Mouse (Mus musculus): ENCODE measurements at regions not wholly inside any gene's neighbourhood (a gene's known extent, or its start where the extent isn't known, plus 50 kb on each side); places are given as distances from the start of the nearest gene placed in this dataset.

DNA sequence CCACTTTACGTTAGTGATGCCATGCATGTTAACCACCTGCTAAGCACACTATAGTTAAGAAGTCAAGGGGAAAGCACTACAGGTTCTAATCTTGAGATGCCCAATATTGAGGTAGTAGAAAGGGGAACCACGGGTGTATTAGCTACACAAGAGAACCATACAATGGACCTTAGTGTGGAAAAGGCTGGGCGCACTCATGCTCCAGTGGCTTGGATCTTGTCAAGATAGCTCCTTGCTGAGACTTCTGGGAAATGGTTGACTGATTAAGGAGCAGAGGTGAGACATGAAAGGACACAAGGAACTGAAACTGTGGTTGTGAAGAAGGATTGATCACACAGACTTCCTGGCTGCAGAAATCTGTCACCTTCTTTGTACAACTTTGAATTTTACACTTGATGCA, 2028.3 kb downstream of the 4930444P10Rik start:
- Histone ChIP-seq H3K79me2 (replicated peaks; ENCODE audit: control insufficient read depth, insufficient read depth, low read length) (no peaks in the 10 kb centered on the region), H3K27ac (no peak overlapping the region), H3K4me1 (ENCODE audit: control insufficient read depth, insufficient read depth, low read length) (no peaks in the 10 kb centered on the region), H3K27me3 (ENCODE audit: control insufficient read depth, insufficient read depth, low read length) (no peaks in the 10 kb centered on the region), H3K4me3 (no peak overlapping the region), H3K36me3 (ENCODE audit: control insufficient read depth, insufficient read depth, low read length) (no peaks in the 10 kb centered on the region), H3K9ac (ENCODE audit: low read depth, low read length) (no peak overlapping the region)
- WGBS = 83% methylated on average over 3 of the region's 3 CpGs
- intact Hi-C loops (cut with DNase I) = no loop called here
- no peak for DNase-seq
- TF ChIP-seq EP300 (IDR thresholded peaks at IDR 0.05; ENCODE audit: insufficient read depth, low read depth, low read length) (no peak), POLR2A (IDR thresholded peaks at IDR 0.05; ENCODE audit: insufficient read depth, low read depth, low read length) (no peak), CTCF (IDR thresholded peaks at IDR 0.05) (no peak)

- Histone ChIP-seq H3K79me2 (replicated peaks; ENCODE audit: control insufficient read depth, insufficient read depth, low read length) (no peaks in the 10 kb centered on the region), H3K4me3 (no peak overlapping the region), H3K36me3 (ENCODE audit: control insufficient read depth, insufficient read depth, low read length) (no peaks in the 10 kb centered on the region), H3K27me3 (ENCODE audit: control insufficient read depth, insufficient read depth, low read length) (no peaks in the 10 kb centered on the region), H3K9ac (ENCODE audit: low read depth, low read length) (no peak overlapping the region), H3K27ac (no peak overlapping the region), H3K4me1 (ENCODE audit: control insufficient read depth, insufficient read depth, low read length) (no peaks in the 10 kb centered on the region)
- 42% methylated on average over 2 of the region's 2 CpGs for WGBS
- TF ChIP-seq EP300 (IDR thresholded peaks at IDR 0.05; ENCODE audit: insufficient read depth, low read depth, low read length) (no peak), CTCF (IDR thresholded peaks at IDR 0.05) (no peak), POLR2A (IDR thresholded peaks at IDR 0.05; ENCODE audit: insufficient read depth, low read depth, low read length) (no peak)
- DNase-seq = no peak
- intact Hi-C loops (cut with DNase I) = no loop called here
These were observed 2057.0 kb downstream of the 4930444P10Rik start for GRCm38 (mm10) chr1:14036163-14036562.

- H3K27me3 ChIP-seq (ENCODE audit: control insufficient read depth, insufficient read depth, low read length) = no peaks in the 10 kb centered on the region
- no peaks in the 10 kb centered on the region for H3K79me2 ChIP-seq (replicated peaks; ENCODE audit: control insufficient read depth, insufficient read depth, low read length)
- no peaks in the 10 kb centered on the region for H3K36me3 ChIP-seq (ENCODE audit: control insufficient read depth, insufficient read depth, low read length)
- no peak for TF ChIP-seq EP300 (IDR thresholded peaks at IDR 0.05; ENCODE audit: insufficient read depth, low read depth, low read length)
- TF ChIP-seq POLR2A (IDR thresholded peaks at IDR 0.05; ENCODE audit: insufficient read depth, low read depth, low read length) = no peak
- no peak for TF ChIP-seq CTCF (IDR thresholded peaks at IDR 0.05)
- no peak overlapping the region for H3K4me3 ChIP-seq
- H3K9ac ChIP-seq (ENCODE audit: low read depth, low read length) = no peak overlapping the region
- no peak overlapping the region for H3K27ac ChIP-seq
- DNase-seq = no peak
- intact Hi-C loops (cut with DNase I) = no loop called here
- 74% methylated on average over 9 of the region's 9 CpGs for WGBS
- no peaks in the 10 kb centered on the region for H3K4me1 ChIP-seq (ENCODE audit: control insufficient read depth, insufficient read depth, low read length)
These were observed 2081.6 kb downstream of the 4930444P10Rik start for GRCm38 (mm10) chr1:14011484-14011883.

DNA sequence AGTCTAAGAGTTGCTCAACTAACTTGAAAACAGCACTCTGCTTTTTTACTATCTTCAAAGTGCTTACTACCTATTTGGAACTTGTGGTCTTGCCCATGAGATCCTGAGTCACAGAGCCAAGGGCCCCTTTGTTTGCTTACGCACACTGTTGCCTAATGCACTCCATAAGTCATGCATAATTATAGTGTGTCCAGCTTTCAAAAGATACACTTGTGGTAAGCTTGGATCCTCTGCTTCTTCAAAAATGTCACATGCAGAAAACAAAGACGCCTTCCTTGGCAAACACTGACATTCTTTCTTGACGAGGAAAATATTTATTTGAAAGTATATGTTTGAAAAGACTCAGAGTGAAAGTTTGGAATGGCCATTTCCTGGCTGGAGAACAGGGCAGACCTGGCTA, 2082.3 kb downstream of the 4930444P10Rik start:
- no peaks in the 10 kb centered on the region for H3K36me3 ChIP-seq (ENCODE audit: control insufficient read depth, insufficient read depth, low read length)
- intact Hi-C loops (cut with DNase I) = no loop called here
- no peaks in the 10 kb centered on the region for H3K79me2 ChIP-seq (replicated peaks; ENCODE audit: control insufficient read depth, insufficient read depth, low read length)
- no peak overlapping the region for H3K27ac ChIP-seq
- no peak overlapping the region for H3K9ac ChIP-seq (ENCODE audit: low read depth, low read length)
- H3K27me3 ChIP-seq (ENCODE audit: control insufficient read depth, insufficient read depth, low read length) = no peaks in the 10 kb centered on the region
- H3K4me1 ChIP-seq (ENCODE audit: control insufficient read depth, insufficient read depth, low read length) = no peaks in the 10 kb centered on the region
- DNase-seq = no peak
- 65% methylated on average over 3 of the region's 3 CpGs for WGBS
- TF ChIP-seq CTCF (IDR thresholded peaks at IDR 0.05) (no peak), EP300 (IDR thresholded peaks at IDR 0.05; ENCODE audit: insufficient read depth, low read depth, low read length) (no peak), POLR2A (IDR thresholded peaks at IDR 0.05; ENCODE audit: insufficient read depth, low read depth, low read length) (no peak)
- H3K4me3 ChIP-seq = no peak overlapping the region

GRCm38 (mm10) chr1:14002550-14002949, 2090.6 kb downstream of the 4930444P10Rik start:
- no peak for DNase-seq
- Histone ChIP-seq H3K27ac (no peak overlapping the region), H3K9ac (ENCODE audit: low read depth, low read length) (no peak overlapping the region), H3K79me2 (replicated peaks; ENCODE audit: control insufficient read depth, insufficient read depth, low read length) (no peaks in the 10 kb centered on the region), H3K36me3 (ENCODE audit: control insufficient read depth, insufficient read depth, low read length) (no peaks in the 10 kb centered on the region), H3K4me1 (ENCODE audit: control insufficient read depth, insufficient read depth, low read length) (no peaks in the 10 kb centered on the region), H3K4me3 (no peak overlapping the region), H3K27me3 (ENCODE audit: control insufficient read depth, insufficient read depth, low read length) (no peaks in the 10 kb centered on the region)
- 47% methylated on average over 1 of the region's 1 CpGs for WGBS
- TF ChIP-seq POLR2A (IDR thresholded peaks at IDR 0.05; ENCODE audit: insufficient read depth, low read depth, low read length) = no peak
- TF ChIP-seq EP300 (IDR thresholded peaks at IDR 0.05; ENCODE audit: insufficient read depth, low read depth, low read length) = no peak
- no peak for TF ChIP-seq CTCF (IDR thresholded peaks at IDR 0.05)
- intact Hi-C loops (cut with DNase I) = no loop called here

DNA sequence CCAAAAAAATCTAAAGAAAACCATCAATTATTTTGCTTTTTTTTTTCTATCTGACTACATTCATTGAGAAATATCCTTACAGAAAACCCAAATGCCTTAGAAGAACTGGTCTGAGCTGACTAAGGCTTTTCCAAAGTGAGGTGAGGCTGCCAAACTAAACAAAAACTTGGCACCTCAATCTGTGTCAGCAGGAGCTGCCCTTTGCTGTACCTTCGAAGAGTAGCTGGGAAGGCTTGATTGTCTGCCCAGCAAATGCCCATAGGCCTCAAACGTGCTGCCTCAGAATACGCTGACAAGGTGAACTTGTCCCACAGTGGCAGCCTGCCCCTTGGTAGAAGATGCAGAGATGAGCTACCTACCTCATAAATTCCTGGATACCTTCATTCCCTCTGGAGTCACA, 2091.7 kb downstream of the 4930444P10Rik start:
- no peak overlapping the region for H3K4me3 ChIP-seq
- no peaks in the 10 kb centered on the region for H3K79me2 ChIP-seq (replicated peaks; ENCODE audit: control insufficient read depth, insufficient read depth, low read length)
- no peaks in the 10 kb centered on the region for H3K36me3 ChIP-seq (ENCODE audit: control insufficient read depth, insufficient read depth, low read length)
- intact Hi-C loops (cut with DNase I) = no loop called here
- 22% methylated on average over 3 of the region's 3 CpGs for WGBS
- no peak overlapping the region for H3K27ac ChIP-seq
- TF ChIP-seq CTCF (IDR thresholded peaks at IDR 0.05) (no peak), EP300 (IDR thresholded peaks at IDR 0.05; ENCODE audit: insufficient read depth, low read depth, low read length) (no peak), POLR2A (IDR thresholded peaks at IDR 0.05; ENCODE audit: insufficient read depth, low read depth, low read length) (no peak)
- no peaks in the 10 kb centered on the region for H3K27me3 ChIP-seq (ENCODE audit: control insufficient read depth, insufficient read depth, low read length)
- peak in 1 of 2 experiments; percentile 5 for DNase-seq
- H3K9ac ChIP-seq (ENCODE audit: low read depth, low read length) = no peak overlapping the region
- no peaks in the 10 kb centered on the region for H3K4me1 ChIP-seq (ENCODE audit: control insufficient read depth, insufficient read depth, low read length)

Data from heart, adult 2 months (tissue).